Mouse (Mus musculus): Measurements from ENCODE around the gene Rims4. TPM values are rescaled to one million over a fixed set of nuclear protein-coding genes. Genes with fewer than 3 reads are reported as not detected.
A peak's percentile ranks its signal among the peaks of the same experiment; 100 is the strongest.

Gene Rims4
- polyA plus RNA-seq, 1 experiment from 2014 or later: 0.11 TPM

DNA sequence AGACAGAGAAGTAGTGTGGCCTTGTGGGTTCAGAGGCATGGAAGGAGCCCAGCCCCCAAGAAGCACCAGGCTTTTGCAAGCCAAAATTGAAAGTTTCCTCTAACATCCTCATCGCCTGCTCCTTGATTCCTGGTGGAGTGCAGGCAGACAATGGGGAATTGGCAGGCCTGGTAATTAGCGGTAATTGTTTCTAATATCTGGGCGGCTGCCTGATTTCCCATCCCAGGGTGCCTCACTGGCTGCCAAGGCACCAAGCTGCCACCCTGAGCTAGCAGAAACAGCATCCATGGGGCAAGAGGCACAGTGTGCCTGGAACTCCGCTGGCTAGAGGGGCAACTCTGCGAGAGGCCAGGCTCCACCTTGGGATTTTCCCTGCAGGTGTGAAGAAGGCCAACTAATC is 48.7 kb downstream of the Rims4 start:
- no peak overlapping the region for H3K4me2 ChIP-seq
- no peaks in the 10 kb centered on the region for H3K4me1 ChIP-seq (replicated peaks; ENCODE audit: control insufficient read depth, insufficient read depth, low read length)
- no peaks in the 10 kb centered on the region; the same call in 1 of the 2 replicates for H3K27me3 ChIP-seq (replicated peaks; ENCODE audit: control insufficient read depth, insufficient read depth, low read length)
- 64% methylated on average over 5 of the region's 5 CpGs for WGBS
- no peak overlapping the region for H3K9ac ChIP-seq (ENCODE audit: low read depth, low read length)
- no peak for ATAC-seq (replicated peaks; ENCODE audit: low FRiP score)
- no peaks in the 10 kb centered on the region for H3K36me3 ChIP-seq (ENCODE audit: control insufficient read depth, insufficient read depth, low read length)
- no peaks in the 10 kb centered on the region for H3K9me3 ChIP-seq (ENCODE audit: control insufficient read depth, low read length)
- H3K27ac ChIP-seq (ENCODE audit: low read depth, low read length): no peak overlapping the region
- no peak for DNase-seq (ENCODE audit: low spot score)
- no peak overlapping the region for H3K4me3 ChIP-seq (ENCODE audit: low read depth, low read length)

DNA sequence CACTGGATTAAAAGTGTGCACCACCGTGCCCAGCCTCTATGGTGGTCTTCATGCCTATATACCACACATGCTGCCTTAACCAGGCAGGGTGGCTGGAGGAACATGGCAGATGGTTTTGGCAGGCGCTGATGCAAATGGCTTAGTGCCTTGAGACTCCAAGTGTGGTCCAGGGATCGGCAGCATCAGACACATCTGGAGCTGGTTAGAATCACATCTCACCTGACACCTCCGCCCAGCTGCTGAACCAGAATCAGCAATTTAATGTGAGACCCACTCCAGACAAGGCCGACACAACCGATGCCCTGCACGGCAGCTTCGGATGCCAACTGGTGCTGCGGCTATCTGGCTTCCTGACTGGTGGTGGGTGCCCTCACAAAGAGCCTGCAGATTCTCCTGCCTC is 52.4 kb downstream of the Rims4 start:
- no peak for ATAC-seq (replicated peaks; ENCODE audit: low FRiP score)
- DNase-seq (ENCODE audit: low spot score): no peak
- H3K4me3 ChIP-seq (ENCODE audit: low read depth, low read length): no peak overlapping the region
- peaks cover 3% of the 10 kb centered on the region for H3K27me3 ChIP-seq (replicated peaks; ENCODE audit: control insufficient read depth, insufficient read depth, low read length)
- no peak overlapping the region for H3K9ac ChIP-seq (ENCODE audit: low read depth, low read length)
- 78% methylated on average over 9 of the region's 9 CpGs for WGBS
- no peaks in the 10 kb centered on the region for H3K36me3 ChIP-seq (ENCODE audit: control insufficient read depth, insufficient read depth, low read length)
- H3K27ac ChIP-seq (ENCODE audit: low read depth, low read length): no peak overlapping the region
- no peaks in the 10 kb centered on the region for H3K4me1 ChIP-seq (replicated peaks; ENCODE audit: control insufficient read depth, insufficient read depth, low read length)
- H3K4me2 ChIP-seq: no peak overlapping the region
- H3K9me3 ChIP-seq (ENCODE audit: control insufficient read depth, low read length): no peaks in the 10 kb centered on the region

DNA sequence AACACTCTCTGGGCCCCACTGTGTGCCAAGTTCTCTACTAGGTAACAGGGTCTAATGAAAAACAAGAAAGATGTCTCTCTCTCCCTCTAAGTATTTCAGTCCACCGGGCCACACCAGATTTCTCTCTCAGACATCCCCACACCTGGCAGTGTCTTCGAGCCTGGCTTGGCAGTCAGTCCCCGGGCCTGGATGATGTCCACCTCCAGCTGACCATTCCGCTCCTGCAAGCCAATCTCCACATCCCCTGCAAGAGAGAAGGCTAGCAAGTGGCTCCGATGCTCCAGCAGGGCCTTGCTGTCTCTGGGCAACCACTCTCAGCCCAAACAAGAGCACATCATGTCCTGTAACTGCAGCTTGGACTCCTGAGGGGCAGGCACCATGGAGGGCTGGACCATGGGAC is 53.2 kb downstream of the Rims4 start:
- WGBS: 84% methylated on average over 5 of the region's 5 CpGs
- no peak for ATAC-seq (replicated peaks; ENCODE audit: low FRiP score)
- H3K27me3 ChIP-seq (replicated peaks; ENCODE audit: control insufficient read depth, insufficient read depth, low read length): peaks cover 6% of the 10 kb centered on the region

DNA sequence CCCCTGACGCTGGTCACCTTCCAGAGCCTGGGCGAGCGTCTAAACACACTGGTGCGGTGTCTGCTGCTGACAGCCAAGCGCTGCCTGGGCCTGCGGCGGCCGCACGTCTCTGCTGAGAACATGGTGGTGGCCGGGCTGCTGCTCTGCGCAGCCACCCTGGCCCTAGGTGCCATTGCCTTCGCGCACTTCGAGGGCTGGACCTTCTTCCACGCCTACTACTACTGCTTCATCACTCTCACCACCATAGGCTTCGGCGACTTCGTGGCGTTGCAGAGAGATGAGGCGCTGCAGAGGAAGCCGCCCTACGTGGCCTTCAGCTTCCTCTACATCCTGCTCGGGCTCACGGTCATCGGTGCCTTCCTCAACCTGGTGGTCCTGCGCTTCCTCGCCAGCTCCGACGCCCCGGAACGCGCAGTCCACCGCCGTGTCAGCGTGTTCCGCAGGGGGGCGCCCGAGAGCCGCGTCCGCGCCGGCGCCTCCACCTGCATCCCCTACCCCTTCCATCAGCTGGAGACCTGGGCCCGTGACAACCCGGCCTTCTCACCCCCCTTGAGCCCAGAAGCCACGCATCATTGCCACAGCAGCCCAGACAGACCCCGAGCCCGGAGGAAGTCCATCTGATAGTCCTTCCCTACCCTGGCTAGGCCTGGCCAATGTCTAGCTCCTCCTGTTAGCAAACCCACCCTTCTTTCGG is 60.1 kb downstream of the Rims4 start:
- H3K9me3 ChIP-seq (ENCODE audit: control insufficient read depth, low read length): no peaks in the 10 kb centered on the region
- DNase-seq (ENCODE audit: low spot score) (peak; percentile 46), ATAC-seq (replicated peaks; ENCODE audit: low FRiP score) (no peak)
- no peaks in the 10 kb centered on the region for H3K36me3 ChIP-seq (ENCODE audit: control insufficient read depth, insufficient read depth, low read length)
- H3K4me1 ChIP-seq (replicated peaks; ENCODE audit: control insufficient read depth, insufficient read depth, low read length): no peaks in the 10 kb centered on the region
- no peak overlapping the region for H3K4me3 ChIP-seq (ENCODE audit: low read depth, low read length)
- 14% methylated on average over 50 of the region's 50 CpGs for WGBS
- H3K9ac ChIP-seq (ENCODE audit: low read depth, low read length): no peak overlapping the region
- 0 out of 2 replicates have a peak overlapping the region, but pooled peaks have one; percentile 29 for H3K4me2 ChIP-seq
- no peak overlapping the region for H3K27ac ChIP-seq (ENCODE audit: low read depth, low read length)
- peaks cover 50% of the 10 kb centered on the region for H3K27me3 ChIP-seq (replicated peaks; ENCODE audit: control insufficient read depth, insufficient read depth, low read length)

More for the DNA sequence above, 53.2 kb downstream of the Rims4 start:
- Histone ChIP-seq H3K9ac (ENCODE audit: low read depth, low read length) (no peak overlapping the region), H3K4me2 (no peak overlapping the region), H3K9me3 (ENCODE audit: control insufficient read depth, low read length) (no peaks in the 10 kb centered on the region), H3K27ac (ENCODE audit: low read depth, low read length) (no peak overlapping the region), H3K36me3 (ENCODE audit: control insufficient read depth, insufficient read depth, low read length) (no peaks in the 10 kb centered on the region), H3K4me1 (replicated peaks; ENCODE audit: control insufficient read depth, insufficient read depth, low read length) (no peaks in the 10 kb centered on the region), H3K4me3 (ENCODE audit: low read depth, low read length) (no peak overlapping the region)
- DNase-seq (ENCODE audit: low spot score): no peak

DNA sequence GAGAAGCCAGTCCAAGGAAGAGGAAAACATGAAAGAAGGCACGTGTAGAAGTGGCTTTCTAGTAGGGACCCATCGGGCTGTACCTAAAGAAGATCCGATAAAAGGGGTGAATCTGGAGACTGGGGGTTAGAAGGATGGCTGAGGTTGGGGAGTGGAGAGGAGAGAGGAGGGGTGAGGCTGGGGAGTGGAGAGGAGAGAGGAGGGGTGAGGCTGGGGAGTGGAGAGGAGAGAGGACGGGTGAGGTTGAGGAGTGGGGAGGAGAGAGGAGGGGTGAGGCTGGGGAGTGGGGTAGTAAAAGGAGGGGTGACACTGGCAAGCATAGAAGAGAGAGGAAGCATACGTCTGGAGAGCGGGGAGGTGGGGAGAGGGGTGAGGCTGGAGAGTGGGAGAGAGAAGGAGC is 61.2 kb downstream of the Rims4 start:
- WGBS: 79% methylated on average over 6 of the region's 6 CpGs
- Histone ChIP-seq H3K27me3 (replicated peaks; ENCODE audit: control insufficient read depth, insufficient read depth, low read length) (peaks cover 59% of the 10 kb centered on the region), H3K4me2 (no peak overlapping the region), H3K9ac (ENCODE audit: low read depth, low read length) (no peak overlapping the region), H3K4me3 (ENCODE audit: low read depth, low read length) (no peak overlapping the region), H3K4me1 (replicated peaks; ENCODE audit: control insufficient read depth, insufficient read depth, low read length) (no peaks in the 10 kb centered on the region), H3K27ac (ENCODE audit: low read depth, low read length) (no peak overlapping the region), H3K9me3 (ENCODE audit: control insufficient read depth, low read length) (no peaks in the 10 kb centered on the region), H3K36me3 (ENCODE audit: control insufficient read depth, insufficient read depth, low read length) (no peaks in the 10 kb centered on the region)
- DNase-seq (ENCODE audit: low spot score) (no peak), ATAC-seq (replicated peaks; ENCODE audit: low FRiP score) (no peak)

DNA sequence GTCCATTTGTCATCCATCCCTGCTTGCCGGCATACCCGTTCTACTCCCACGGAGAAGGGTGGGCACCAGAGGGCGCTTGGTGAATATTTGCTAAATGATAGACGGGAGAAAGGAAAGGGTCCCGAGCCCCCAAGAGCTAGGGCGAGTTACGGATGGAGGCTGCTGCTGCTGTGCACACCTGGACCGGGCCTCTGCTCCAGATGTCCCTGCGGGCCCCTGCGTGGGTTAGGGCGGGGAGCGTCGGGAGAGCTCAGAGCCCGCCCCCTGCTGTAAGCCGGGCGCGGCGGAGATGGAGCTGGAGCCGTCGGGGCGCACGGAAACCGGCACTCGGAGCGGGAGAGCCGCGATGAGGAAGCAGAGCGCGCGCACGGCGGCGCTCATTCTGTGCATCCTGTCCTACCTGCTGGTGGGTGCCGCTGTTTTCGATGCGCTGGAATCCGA is 65.0 kb downstream of the Rims4 start, which contains the start of gene Kcnk15:
Gene Kcnk15, plus strand, starts transcription at position 191 of the 441 bp plus-strand sequence.
- ATAC-seq (replicated peaks; ENCODE audit: low FRiP score): no peak
- peak within 1 kb of the TSS; percentile 30 for H3K4me2 ChIP-seq
- H3K4me1 ChIP-seq (replicated peaks; ENCODE audit: control insufficient read depth, insufficient read depth, low read length): no peaks in the 10 kb centered on the region
- H3K9me3 ChIP-seq (ENCODE audit: control insufficient read depth, low read length): no peaks in the 10 kb centered on the region
- H3K27ac ChIP-seq (ENCODE audit: low read depth, low read length): no peak within 1 kb of the TSS
- H3K27me3 ChIP-seq (replicated peaks; ENCODE audit: control insufficient read depth, insufficient read depth, low read length): peaks cover 69% of the 10 kb centered on the region
- no peak for DNase-seq (ENCODE audit: low spot score)
- H3K9ac ChIP-seq (ENCODE audit: low read depth, low read length): no peak within 1 kb of the TSS
- H3K4me3 ChIP-seq (ENCODE audit: low read depth, low read length): peak within 1 kb of the TSS; percentile 20
- WGBS: 3% methylated on average over 37 of the region's 38 CpGs
- no peaks in the 10 kb centered on the region for H3K36me3 ChIP-seq (ENCODE audit: control insufficient read depth, insufficient read depth, low read length)

DNA sequence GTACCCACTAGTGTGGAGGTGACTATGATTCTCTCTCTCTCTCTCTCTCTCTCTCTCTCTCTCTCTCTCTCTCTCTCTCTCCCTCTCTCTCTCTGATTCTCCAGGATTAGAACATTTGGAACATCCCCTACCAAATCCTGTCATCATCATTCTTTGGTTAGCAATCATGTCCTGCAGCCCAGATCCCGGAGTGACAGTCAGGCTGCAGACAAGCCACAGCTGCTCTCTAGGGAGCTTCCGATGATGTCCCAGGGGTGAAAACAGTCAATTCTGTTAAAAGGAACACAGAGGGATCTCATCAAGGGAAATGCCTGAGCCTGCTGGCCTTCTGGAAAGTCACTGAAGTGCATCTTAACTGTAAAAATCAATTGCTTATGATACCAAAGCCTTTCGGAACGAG is 76.4 kb downstream of the Rims4 start:
- Histone ChIP-seq H3K27ac (ENCODE audit: low read depth, low read length) (no peak overlapping the region), H3K4me3 (ENCODE audit: low read depth, low read length) (no peak overlapping the region), H3K9ac (ENCODE audit: low read depth, low read length) (no peak overlapping the region), H3K27me3 (replicated peaks; ENCODE audit: control insufficient read depth, insufficient read depth, low read length) (no peaks in the 10 kb centered on the region), H3K36me3 (ENCODE audit: control insufficient read depth, insufficient read depth, low read length) (no peaks in the 10 kb centered on the region), H3K9me3 (ENCODE audit: control insufficient read depth, low read length) (no peaks in the 10 kb centered on the region), H3K4me2 (no peak overlapping the region), H3K4me1 (replicated peaks; ENCODE audit: control insufficient read depth, insufficient read depth, low read length) (no peaks in the 10 kb centered on the region)
- 76% methylated on average over 4 of the region's 4 CpGs for WGBS
- ATAC-seq (replicated peaks; ENCODE audit: low FRiP score) (no peak), DNase-seq (ENCODE audit: low spot score) (no peak)

DNA sequence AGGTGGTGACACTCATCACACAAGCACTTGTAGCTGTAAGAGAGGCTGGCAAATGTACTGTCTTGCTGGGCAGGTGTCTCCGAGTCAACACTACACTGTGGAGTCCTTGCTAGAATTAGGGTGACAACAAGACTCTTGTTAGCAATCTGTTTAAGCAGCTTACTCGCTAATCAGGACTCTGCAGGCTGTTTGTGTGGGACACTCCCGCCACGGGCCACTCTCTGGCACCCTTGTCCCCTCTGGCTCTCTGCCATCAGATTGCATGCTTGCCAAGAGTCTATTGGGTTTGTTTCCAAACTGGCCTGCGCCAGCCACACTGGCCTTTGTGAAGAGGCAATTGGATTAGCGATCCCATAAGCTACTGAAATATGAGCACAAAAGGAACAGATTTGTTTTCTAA is 79.0 kb downstream of the Rims4 start:
- WGBS: 69% methylated on average over 6 of the region's 6 CpGs
- no peak overlapping the region for H3K4me3 ChIP-seq (ENCODE audit: low read depth, low read length)
- no peaks in the 10 kb centered on the region for H3K9me3 ChIP-seq (ENCODE audit: control insufficient read depth, low read length)
- no peaks in the 10 kb centered on the region for H3K4me1 ChIP-seq (replicated peaks; ENCODE audit: control insufficient read depth, insufficient read depth, low read length)
- H3K4me2 ChIP-seq: no peak overlapping the region
- no peak overlapping the region for H3K27ac ChIP-seq (ENCODE audit: low read depth, low read length)
- no peaks in the 10 kb centered on the region for H3K27me3 ChIP-seq (replicated peaks; ENCODE audit: control insufficient read depth, insufficient read depth, low read length)
- no peak overlapping the region for H3K9ac ChIP-seq (ENCODE audit: low read depth, low read length)
- DNase-seq (ENCODE audit: low spot score) (no peak), ATAC-seq (replicated peaks; ENCODE audit: low FRiP score) (no peak)
- H3K36me3 ChIP-seq (ENCODE audit: control insufficient read depth, insufficient read depth, low read length): no peaks in the 10 kb centered on the region

DNA sequence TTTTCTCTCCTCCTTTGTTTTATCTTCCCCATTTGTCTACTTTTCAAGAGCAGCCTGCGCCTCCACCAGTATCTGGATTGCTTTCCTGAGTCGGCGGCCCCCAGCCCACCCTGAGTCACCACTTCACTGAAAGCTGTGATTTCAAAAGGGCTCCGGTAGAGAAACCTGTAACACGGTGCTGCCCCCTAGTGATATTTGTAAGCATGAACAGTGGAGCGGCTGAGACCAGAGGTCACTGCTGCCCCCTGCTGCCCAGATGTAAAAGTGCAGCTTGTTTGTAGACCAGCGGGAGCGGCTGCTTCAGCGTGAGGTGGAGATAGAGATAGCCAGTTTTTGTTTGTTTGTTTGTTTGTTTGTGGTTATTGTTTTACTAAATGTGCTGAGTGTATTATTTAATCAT is 80.4 kb downstream of the Rims4 start:
- no peak overlapping the region for H3K4me2 ChIP-seq
- H3K27me3 ChIP-seq (replicated peaks; ENCODE audit: control insufficient read depth, insufficient read depth, low read length): no peaks in the 10 kb centered on the region
- H3K9ac ChIP-seq (ENCODE audit: low read depth, low read length): no peak overlapping the region
- DNase-seq (ENCODE audit: low spot score) (peak; percentile 59), ATAC-seq (replicated peaks; ENCODE audit: low FRiP score) (no peak)
- no peaks in the 10 kb centered on the region for H3K9me3 ChIP-seq (ENCODE audit: control insufficient read depth, low read length)
- H3K4me3 ChIP-seq (ENCODE audit: low read depth, low read length): no peak overlapping the region
- no peak overlapping the region for H3K27ac ChIP-seq (ENCODE audit: low read depth, low read length)
- no peaks in the 10 kb centered on the region for H3K4me1 ChIP-seq (replicated peaks; ENCODE audit: control insufficient read depth, insufficient read depth, low read length)
- no peaks in the 10 kb centered on the region for H3K36me3 ChIP-seq (ENCODE audit: control insufficient read depth, insufficient read depth, low read length)
- 29% methylated on average over 9 of the region's 9 CpGs for WGBS

Data from liver, embryonic 11.5 days (tissue).